Mouse (Mus musculus): ENCODE data around the gene Acp2. TPM values are rescaled to one million over a fixed set of nuclear protein-coding genes. Genes with fewer than 3 reads are reported as not detected.

The Acp2 gene
- polyA plus RNA-seq, 1 experiment from 2014 or later: 37.2 TPM

DNA sequence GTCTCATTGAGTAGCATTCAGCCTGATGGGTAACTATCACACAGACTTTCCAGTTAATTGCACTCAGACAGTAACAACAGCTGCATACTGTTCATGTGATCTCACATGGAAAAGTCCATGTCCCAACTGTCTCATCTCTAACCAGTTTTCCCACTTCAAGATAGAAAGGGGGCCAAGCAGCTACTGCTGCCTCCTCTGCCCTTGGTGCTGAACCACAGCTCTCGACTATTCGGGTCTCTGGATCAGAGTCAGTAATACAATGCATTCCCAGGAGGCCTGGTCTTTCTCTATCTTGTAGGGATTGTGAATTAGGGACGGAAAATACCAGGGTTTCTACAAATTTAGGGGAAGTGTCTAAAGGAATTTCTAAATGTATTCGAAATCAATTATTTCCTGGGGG is 22.9 kb upstream of the Acp2 start:
- no peak overlapping the region for H3K27ac ChIP-seq
- 47% methylated on average over 4 of the region's 4 CpGs for WGBS
- no peaks in the 10 kb centered on the region for H3K27me3 ChIP-seq (replicated peaks)
- no peak overlapping the region for H3K4me2 ChIP-seq
- no peak for ATAC-seq (replicated peaks)
- H3K4me3 ChIP-seq: no peak overlapping the region
- H3K36me3 ChIP-seq (replicated peaks): peaks cover 29% of the 10 kb centered on the region
- H3K4me1 ChIP-seq: peaks cover 31% of the 10 kb centered on the region
- H3K9ac ChIP-seq: no peak overlapping the region; the same call in 1 of the 2 replicates
- H3K9me3 ChIP-seq: no peaks in the 10 kb centered on the region

DNA sequence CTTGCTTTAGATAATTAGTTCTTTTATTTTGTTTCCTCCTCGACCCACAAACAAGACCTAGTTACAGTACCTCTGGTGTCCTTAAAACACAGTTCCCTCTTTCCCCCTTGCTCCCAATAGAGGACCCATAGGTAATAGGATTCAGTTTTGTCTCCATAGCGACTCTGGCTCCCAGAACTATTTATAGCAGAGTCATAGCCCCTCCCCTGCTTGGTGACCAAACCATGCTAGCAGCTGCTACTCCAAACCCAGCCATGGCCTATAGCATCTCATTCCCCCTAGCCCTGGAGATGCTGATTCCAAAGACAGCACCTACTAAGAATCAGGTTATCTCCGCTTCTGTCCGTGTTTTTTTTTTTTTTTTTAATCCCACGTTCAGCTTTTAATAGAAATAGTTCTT is 22.0 kb upstream of the Acp2 start:
- WGBS: 67% methylated on average over 5 of the region's 5 CpGs
- Histone ChIP-seq H3K4me2 (peak overlapping the region; percentile 83), H3K27me3 (replicated peaks) (no peaks in the 10 kb centered on the region), H3K36me3 (replicated peaks) (peaks cover 24% of the 10 kb centered on the region), H3K4me3 (0 out of 2 replicates have a peak overlapping the region, but pooled peaks have one; percentile 65), H3K9me3 (no peaks in the 10 kb centered on the region), H3K9ac (peak overlapping the region; percentile 85), H3K27ac (no peak overlapping the region), H3K4me1 (peaks cover 31% of the 10 kb centered on the region)
- no peak for ATAC-seq (replicated peaks)

DNA sequence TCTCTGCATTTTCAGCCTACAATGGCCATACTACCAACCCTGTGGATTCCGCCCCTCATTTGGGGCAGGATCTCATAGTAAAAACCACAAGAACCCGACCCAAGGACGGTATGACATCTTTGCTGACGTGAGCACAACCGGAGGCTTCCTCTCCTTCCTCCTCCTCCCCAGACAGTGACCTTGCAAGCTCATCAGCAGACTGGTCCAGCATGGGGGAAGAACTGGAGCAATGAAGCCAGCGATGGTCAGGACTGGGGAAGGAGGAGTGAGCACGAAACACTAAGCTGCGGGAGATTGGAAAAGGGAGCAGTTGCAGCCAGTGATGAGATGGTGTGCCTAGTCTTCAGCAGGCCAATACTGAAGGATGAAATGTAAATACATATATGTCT is 20.7 kb upstream of the Acp2 start:
- peaks cover 31% of the 10 kb centered on the region for H3K4me1 ChIP-seq
- peak overlapping the region; percentile 65 for H3K4me3 ChIP-seq
- H3K4me2 ChIP-seq: peak overlapping the region; percentile 83
- ATAC-seq (replicated peaks): 0 out of 2 replicates have a peak, but pooled peaks have one; percentile 2
- no peaks in the 10 kb centered on the region for H3K27me3 ChIP-seq (replicated peaks)
- WGBS: 6% methylated on average over 8 of the region's 8 CpGs
- H3K36me3 ChIP-seq (replicated peaks): peaks cover 11% of the 10 kb centered on the region
- peak overlapping the region; percentile 85 for H3K9ac ChIP-seq
- H3K9me3 ChIP-seq: no peaks in the 10 kb centered on the region
- H3K27ac ChIP-seq: peak overlapping the region; percentile 94

DNA sequence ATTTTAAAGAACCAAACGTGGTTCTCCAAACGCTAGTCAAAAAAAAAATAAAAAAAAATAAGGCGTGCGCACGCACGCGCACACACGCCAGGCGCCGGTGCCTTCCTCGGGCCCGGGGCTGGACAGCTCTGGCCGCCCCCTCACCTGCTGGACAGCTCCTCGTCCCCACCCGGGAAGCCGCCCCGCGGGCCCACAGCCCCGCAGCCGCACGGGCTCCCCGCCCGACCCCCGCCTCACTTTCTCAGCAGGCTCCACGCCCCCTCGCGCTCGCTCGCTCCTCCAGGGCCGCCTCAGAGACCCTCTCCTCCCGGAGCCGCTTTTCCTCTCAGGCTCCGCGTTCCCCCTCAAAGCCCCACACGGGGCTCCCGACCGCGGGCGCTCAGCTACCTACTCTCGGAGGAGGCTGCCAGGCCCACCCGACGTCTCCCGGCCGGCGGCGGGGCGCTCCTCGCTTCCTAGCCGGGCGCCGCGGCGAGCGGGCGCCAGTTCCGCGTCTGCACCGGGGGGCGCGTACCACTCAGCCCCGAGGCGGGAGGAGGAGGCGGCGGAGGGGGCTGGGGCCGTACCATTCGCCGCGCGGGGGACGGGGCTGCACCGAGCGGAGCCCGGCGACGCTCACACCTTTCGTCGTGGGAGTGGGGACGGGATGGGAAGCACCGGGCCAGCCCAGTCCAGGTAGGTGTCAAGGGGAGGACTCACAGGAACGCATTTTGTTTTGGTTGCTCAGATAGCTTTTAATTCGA is 20.1 kb upstream of the Acp2 start:
- Histone ChIP-seq H3K4me1 (peaks cover 31% of the 10 kb centered on the region), H3K4me3 (peak overlapping the region; percentile 65), H3K4me2 (peak overlapping the region; percentile 83), H3K9me3 (no peaks in the 10 kb centered on the region), H3K9ac (peak overlapping the region; percentile 85), H3K27me3 (replicated peaks) (no peaks in the 10 kb centered on the region), H3K36me3 (replicated peaks) (peaks cover 9% of the 10 kb centered on the region; the same call in 1 of the 2 replicates), H3K27ac (peak overlapping the region; percentile 94)
- peak; percentile 98 for ATAC-seq (replicated peaks)
- under 1% methylated on average over 78 of the region's 81 CpGs for WGBS

DNA sequence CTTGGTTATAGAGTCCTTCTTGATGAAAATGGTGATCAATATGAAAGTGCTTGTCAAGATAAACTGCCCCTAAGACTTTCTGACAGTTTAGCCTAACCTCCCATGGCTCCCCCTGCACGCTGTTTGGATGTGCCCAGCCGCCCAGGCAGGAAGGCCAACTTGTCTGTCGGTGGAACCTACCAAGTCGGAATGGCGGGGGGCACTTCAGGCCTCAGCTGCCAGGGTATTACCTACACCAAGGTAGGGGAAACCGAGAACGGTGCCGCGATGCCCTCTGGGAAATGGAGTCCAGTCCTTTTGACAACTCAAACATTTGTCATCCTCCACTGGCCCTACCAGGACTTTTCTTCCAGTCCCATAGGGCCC is 19.6 kb upstream of the Acp2 start:
- Histone ChIP-seq H3K4me3 (peak overlapping the region; percentile 65), H3K9ac (peak overlapping the region; percentile 85), H3K36me3 (replicated peaks) (peaks cover 3% of the 10 kb centered on the region; the same call in 1 of the 2 replicates), H3K4me2 (peak overlapping the region; percentile 83), H3K9me3 (no peaks in the 10 kb centered on the region), H3K4me1 (peaks cover 31% of the 10 kb centered on the region), H3K27ac (peak overlapping the region; percentile 94), H3K27me3 (replicated peaks) (no peaks in the 10 kb centered on the region)
- ATAC-seq (replicated peaks): peak; percentile 98
- 1% methylated on average over 9 of the region's 9 CpGs for WGBS

DNA sequence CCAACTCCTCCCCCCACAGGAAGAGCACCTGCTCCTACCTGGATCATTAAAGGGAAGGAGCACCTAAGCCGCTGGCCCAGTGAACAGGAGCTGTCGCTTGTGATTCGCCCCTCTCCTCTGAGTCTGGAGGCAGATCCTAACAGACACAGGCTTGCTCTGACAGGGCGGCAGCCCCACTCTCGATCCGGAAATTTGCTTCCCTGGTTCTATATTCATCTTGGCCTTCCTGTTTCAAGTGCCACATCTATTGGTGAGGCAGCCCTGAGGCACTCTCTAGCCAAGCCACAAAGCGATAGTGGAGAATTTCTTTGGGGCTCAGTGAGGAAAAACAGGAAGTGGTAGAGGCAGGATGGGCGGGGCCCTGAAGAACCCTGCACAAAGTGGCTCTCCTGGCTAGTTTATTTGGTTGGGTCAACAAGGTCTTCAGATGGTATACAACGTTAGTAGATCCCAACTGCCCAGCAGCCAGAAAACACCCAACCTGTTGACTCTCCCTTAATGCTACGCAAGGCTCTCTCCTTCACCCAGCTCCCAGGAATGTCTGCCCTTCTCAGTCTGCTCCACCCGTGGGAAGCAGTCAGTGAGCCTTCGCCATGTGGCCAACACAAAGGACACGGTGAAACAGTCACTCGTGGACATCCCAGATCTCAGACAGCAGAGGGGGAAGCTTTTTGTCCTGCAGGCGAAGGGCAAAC is 18.8 kb upstream of the Acp2 start, which contains the start of gene Madd:
Gene Madd, minus strand, starts transcription at position 127 of the 695 bp plus-strand sequence.
- H3K4me2 ChIP-seq: peak within 1 kb of the TSS; percentile 83
- peaks cover 31% of the 10 kb centered on the region for H3K4me1 ChIP-seq
- ATAC-seq (replicated peaks): peak; percentile 8; the same call in 1 of the 2 replicates
- peak within 1 kb of the TSS; percentile 65 for H3K4me3 ChIP-seq
- no peaks in the 10 kb centered on the region for H3K36me3 ChIP-seq (replicated peaks)
- no peaks in the 10 kb centered on the region for H3K9me3 ChIP-seq
- peak within 1 kb of the TSS; percentile 94 for H3K27ac ChIP-seq
- H3K27me3 ChIP-seq (replicated peaks): no peaks in the 10 kb centered on the region
- H3K9ac ChIP-seq: peak within 1 kb of the TSS; percentile 85
- WGBS: 70% methylated on average over 15 of the region's 15 CpGs

DNA sequence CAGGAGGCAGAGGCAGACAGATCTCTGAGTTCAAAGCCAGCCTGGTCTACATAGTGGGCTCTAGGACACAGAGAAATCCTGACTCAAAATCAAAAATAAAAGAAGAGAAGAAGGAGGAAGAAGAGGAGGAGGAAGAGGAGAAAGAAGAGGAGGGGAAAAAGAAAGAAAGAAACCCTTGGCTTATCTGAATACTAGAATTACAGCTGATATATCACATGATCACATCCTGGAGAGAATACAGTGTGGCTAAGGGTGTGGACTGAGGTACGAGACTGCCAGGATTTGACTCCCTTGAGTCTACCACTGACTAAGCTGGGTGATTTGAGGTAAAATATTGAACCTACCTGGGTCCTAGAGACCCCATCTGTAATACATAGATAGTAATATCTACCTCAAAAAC is 16.5 kb upstream of the Acp2 start:
- no peak overlapping the region for H3K4me3 ChIP-seq
- 86% methylated on average over 1 of the region's 1 CpGs for WGBS
- H3K4me1 ChIP-seq: peaks cover 17% of the 10 kb centered on the region
- no peak overlapping the region for H3K27ac ChIP-seq
- no peaks in the 10 kb centered on the region for H3K27me3 ChIP-seq (replicated peaks)
- H3K9me3 ChIP-seq: no peaks in the 10 kb centered on the region
- H3K4me2 ChIP-seq: no peak overlapping the region
- no peak overlapping the region for H3K9ac ChIP-seq
- no peak for ATAC-seq (replicated peaks)
- H3K36me3 ChIP-seq (replicated peaks): no peaks in the 10 kb centered on the region

DNA sequence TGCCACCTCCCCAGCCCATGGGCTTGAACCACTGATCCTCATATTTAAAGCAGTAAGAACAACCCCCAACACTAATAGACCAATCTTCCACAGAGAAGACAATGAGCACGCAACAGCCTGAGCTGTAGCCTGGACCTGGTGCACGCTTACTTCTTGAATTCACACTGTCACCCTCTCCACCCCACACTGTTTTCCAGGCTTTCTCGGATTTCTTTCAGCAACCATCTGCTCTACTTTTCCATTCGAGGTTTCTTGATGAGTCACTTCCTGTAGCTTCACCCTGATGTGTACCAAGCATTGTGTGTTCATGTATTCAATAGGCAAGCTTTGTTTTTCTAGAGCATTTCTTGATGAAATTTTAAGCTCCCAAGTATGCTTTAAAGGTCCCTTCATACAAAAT is 15.3 kb upstream of the Acp2 start:
- Histone ChIP-seq H3K4me2 (no peak overlapping the region), H3K36me3 (replicated peaks) (no peaks in the 10 kb centered on the region), H3K4me1 (peaks cover 8% of the 10 kb centered on the region), H3K9ac (no peak overlapping the region), H3K9me3 (no peaks in the 10 kb centered on the region), H3K4me3 (no peak overlapping the region), H3K27me3 (replicated peaks) (no peaks in the 10 kb centered on the region), H3K27ac (no peak overlapping the region)
- WGBS: 80% methylated on average over 4 of the region's 4 CpGs
- ATAC-seq (replicated peaks): no peak

DNA sequence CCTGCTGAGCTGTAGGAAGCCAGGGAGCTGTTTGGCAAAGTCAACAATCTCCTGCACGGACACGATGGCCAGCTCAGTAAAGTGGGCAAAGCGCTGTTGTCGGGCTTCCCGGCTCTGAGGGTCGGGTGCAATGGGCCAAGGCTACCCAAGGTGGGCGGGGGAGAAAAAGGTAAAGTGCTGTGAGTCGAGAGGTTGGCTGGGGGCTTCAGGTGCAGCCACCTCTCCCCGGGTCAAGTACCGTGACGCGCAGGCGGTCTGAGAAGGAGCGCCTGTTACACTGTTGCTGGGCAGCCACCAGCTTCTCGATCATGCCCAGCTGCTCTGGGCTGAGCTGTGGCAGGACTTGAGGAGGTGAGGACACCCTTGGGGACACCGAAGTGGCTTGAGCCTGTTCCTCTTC is 12.2 kb upstream of the Acp2 start:
- ATAC-seq (replicated peaks): no peak
- WGBS: 87% methylated on average over 16 of the region's 16 CpGs
- H3K4me2 ChIP-seq: no peak overlapping the region
- H3K4me3 ChIP-seq: no peak overlapping the region
- H3K4me1 ChIP-seq: no peaks in the 10 kb centered on the region; the same call in 1 of the 2 replicates
- H3K36me3 ChIP-seq (replicated peaks): no peaks in the 10 kb centered on the region
- no peak overlapping the region for H3K9ac ChIP-seq
- no peak overlapping the region for H3K27ac ChIP-seq
- no peaks in the 10 kb centered on the region for H3K27me3 ChIP-seq (replicated peaks)
- no peaks in the 10 kb centered on the region for H3K9me3 ChIP-seq

DNA sequence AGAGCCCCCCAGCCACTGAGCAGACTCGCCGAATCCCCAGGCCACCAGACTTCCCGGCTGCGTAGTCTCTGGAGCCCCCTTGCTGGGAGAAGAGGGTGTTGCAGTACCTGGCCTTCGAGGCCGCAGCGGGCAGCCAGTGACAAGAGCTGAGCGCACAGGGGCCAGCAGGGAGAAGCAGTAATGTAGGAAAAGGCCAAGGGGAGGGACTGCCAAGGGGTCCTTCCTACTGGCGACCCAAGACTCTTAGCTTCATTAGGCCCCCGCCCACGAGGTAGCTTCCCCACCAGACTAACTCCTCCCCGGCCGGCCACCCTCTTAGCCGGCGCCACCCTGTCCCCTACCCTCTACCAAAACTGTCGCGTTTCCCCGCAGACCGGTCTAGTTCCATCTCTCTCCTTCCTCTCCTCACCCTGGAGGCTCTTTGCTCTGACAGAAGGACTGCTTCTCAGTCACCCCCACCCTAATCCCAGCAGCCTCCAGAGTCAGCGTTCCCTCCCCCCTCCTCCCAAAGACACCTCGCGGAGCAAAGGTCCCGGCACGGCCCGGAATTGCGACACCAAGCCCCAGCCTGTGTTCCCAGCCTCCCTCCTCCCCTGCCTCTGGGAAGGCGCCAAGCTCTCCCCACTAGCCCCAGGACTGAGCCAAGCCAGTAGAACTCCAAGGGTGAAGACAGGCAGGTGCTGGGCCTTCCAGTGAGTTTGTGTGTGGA is 7.9 kb upstream of the Acp2 start:
- no peak overlapping the region for H3K27ac ChIP-seq
- H3K36me3 ChIP-seq (replicated peaks): no peaks in the 10 kb centered on the region
- peak; percentile 84 for ATAC-seq (replicated peaks)
- H3K9ac ChIP-seq: peak overlapping the region; percentile 19; the same call in 1 of the 2 replicates
- H3K4me1 ChIP-seq: no peaks in the 10 kb centered on the region; the same call in 1 of the 2 replicates
- peak overlapping the region; percentile 19 for H3K4me3 ChIP-seq
- H3K27me3 ChIP-seq (replicated peaks): no peaks in the 10 kb centered on the region
- peak overlapping the region; percentile 48 for H3K4me2 ChIP-seq
- WGBS: under 1% methylated on average over 27 of the region's 27 CpGs
- H3K9me3 ChIP-seq: no peaks in the 10 kb centered on the region

DNA sequence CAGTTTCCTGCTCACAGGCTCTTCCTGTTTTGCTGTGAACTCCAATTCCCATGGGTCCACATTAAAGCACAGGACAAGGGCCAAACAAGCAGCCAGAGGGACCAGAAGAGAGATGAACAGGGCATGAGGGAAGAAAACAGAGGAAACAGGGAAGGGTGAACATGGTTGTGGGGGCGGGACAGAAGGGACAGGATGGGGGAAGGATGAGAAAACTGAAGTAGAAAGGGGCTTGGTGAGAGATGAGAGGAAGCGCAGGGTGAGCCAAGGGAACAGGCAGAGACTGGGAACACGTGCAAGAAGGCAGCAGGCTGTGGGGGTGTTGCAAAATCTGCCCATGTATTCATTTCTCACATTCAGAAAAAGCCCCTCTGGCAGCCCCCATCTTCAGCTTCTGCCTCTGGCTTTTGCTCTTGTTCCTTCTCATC is 6.1 kb upstream of the Acp2 start:
- Histone ChIP-seq H3K4me2 (no peak overlapping the region), H3K36me3 (replicated peaks) (no peaks in the 10 kb centered on the region), H3K27me3 (replicated peaks) (no peaks in the 10 kb centered on the region), H3K9ac (no peak overlapping the region), H3K4me1 (peaks cover 3% of the 10 kb centered on the region), H3K9me3 (no peaks in the 10 kb centered on the region), H3K4me3 (no peak overlapping the region), H3K27ac (no peak overlapping the region)
- WGBS: 89% methylated on average over 3 of the region's 3 CpGs
- ATAC-seq (replicated peaks): no peak

DNA sequence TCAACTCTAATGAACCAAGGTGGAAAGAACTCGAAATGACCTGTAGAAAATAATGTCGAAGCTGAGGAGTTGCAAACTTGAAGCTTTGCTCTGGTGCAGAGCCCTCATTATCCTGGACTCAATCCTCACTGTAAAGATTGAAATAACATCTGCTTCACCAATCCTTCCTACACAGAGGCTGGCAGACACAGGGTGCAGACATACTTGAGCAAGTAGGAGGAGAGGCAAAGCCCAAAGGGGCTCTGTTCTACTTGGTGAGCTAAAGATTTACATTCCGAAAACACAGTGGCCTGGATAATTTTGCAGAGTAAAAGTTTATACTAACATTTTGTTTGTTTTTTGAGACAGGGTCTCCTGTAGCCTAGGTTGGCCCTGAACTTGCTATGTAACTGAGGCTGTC is 3.8 kb upstream of the Acp2 start:
- Histone ChIP-seq H3K27ac (no peak overlapping the region), H3K9me3 (no peaks in the 10 kb centered on the region), H3K4me1 (peaks cover 14% of the 10 kb centered on the region), H3K4me2 (no peak overlapping the region), H3K9ac (no peak overlapping the region), H3K4me3 (no peak overlapping the region), H3K27me3 (replicated peaks) (no peaks in the 10 kb centered on the region), H3K36me3 (replicated peaks) (no peaks in the 10 kb centered on the region)
- ATAC-seq (replicated peaks): no peak
- 88% methylated on average over 3 of the region's 3 CpGs for WGBS

All from midbrain, embryonic 15.5 days (tissue).